Mouse (Mus musculus) heart, embryonic 14.5 days (tissue): ENCODE results near the gene Fzd1. TPM values are rescaled to one million over a fixed set of nuclear protein-coding genes. Genes with fewer than 3 reads are reported as not detected.

Experiments used
- ATAC-seq: fragments of 200-750 bp; cut with Nextera tagmentation; 2 replicates; pipeline ENCODE4 v1.8.0; 2017; ENCODE audit warnings: low read depth, moderate TSS enrichment; ENCODE audit not compliant: insufficient number of reproducible peaks, insufficient read depth, low FRiP score
- H3K27ac ChIP-seq, 2 experiments: fragments of 200-500 bp in 1 of 2; fragments of 300-500 bp in 1 of 2; sonication (generic) in 1 of 2; replicated peaks in 1 of 2; 2 replicates each; pipeline ENCODE4 v1.5.1; 2012 to 2014; ENCODE audit warnings: low read depth in 2 of 2, low read length in 2 of 2, control low read depth in 1 of 2, mild to moderate bottlenecking in 1 of 2, mixed read lengths in 1 of 2; ENCODE audit not compliant: control insufficient read depth in 1 of 2, insufficient read depth in 1 of 2
- H3K27me3 ChIP-seq: fragments of 300-500 bp; sonication (generic); 2 replicates; pipeline ENCODE4 v1.6.1; 2014; ENCODE audit warnings: mild to moderate bottlenecking, low read length, control low read depth; ENCODE audit not compliant: control insufficient read depth, insufficient read depth
- H3K36me3 ChIP-seq: fragments of 300-500 bp; sonication (generic); 2 replicates; pipeline ENCODE4 v1.6.1; 2014; ENCODE audit warnings: mild to moderate bottlenecking, control low read depth, low read length, mixed read lengths; ENCODE audit not compliant: control insufficient read depth, insufficient read depth
- H3K4me1 ChIP-seq, 2 experiments: fragments of 200-500 bp in 1 of 2; fragments of 300-500 bp in 1 of 2; sonication (generic) in 1 of 2; 2 replicates each; pipeline ENCODE4 v1.6.1; 2012 to 2014; ENCODE audit warnings: low read length in 2 of 2, control low read depth in 1 of 2, mixed read lengths in 1 of 2; ENCODE audit not compliant: control insufficient read depth in 2 of 2, insufficient read depth in 2 of 2
- H3K4me2 ChIP-seq: fragments of 300-500 bp; sonication (generic); 2 replicates; pipeline ENCODE4 v1.6.1; 2014; ENCODE audit warnings: mild to moderate bottlenecking, low read length
- H3K4me3 ChIP-seq, 2 experiments: fragments of 200-500 bp in 1 of 2; fragments of 300-500 bp in 1 of 2; sonication (generic) in 1 of 2; 2 replicates each; pipeline ENCODE4 v1.5.1; 2012 to 2014; ENCODE audit warnings: low read length in 2 of 2, mild to moderate bottlenecking in 2 of 2, control low read depth in 1 of 2, low read depth in 1 of 2, moderate library complexity in 1 of 2; ENCODE audit not compliant: control insufficient read depth in 1 of 2, insufficient read depth in 1 of 2
- H3K9ac ChIP-seq: fragments of 300-500 bp; sonication (generic); 2 replicates; pipeline ENCODE4 v1.6.1; 2014; ENCODE audit warnings: mild to moderate bottlenecking, low read length
- H3K9me3 ChIP-seq: fragments of 300-500 bp; sonication (generic); 2 replicates; pipeline ENCODE4 v1.6.1; 2016; ENCODE audit warnings: low read length, control low read depth; ENCODE audit not compliant: control insufficient read depth
- WGBS: fragments of 180-500 bp; shearing (Covaris S2); extraction: QIAGEN DNeasy Blood & Tissue Kit; methylation state at CpG from one replicate; pipeline ENCODE4 v1.1.7; 2014; 5-methylcytosine and 5-hydroxymethylcytosine counted together
- polyA plus RNA-seq: library from polyadenylated mRNA; unstranded; fragments of >200 nt; fragmentation: Nextera tagmentation; extraction: Ambion mirVana; gene quantifications from 2 replicates; pipeline ENCODE4 v1.2.1, GENCODE M21; 2014

The Fzd1 gene
- polyA plus RNA-seq, 1 experiment from 2014 or later: 20.7 TPM

GRCm38 (mm10) chr5:4788484-4788883 is 30.6 kb upstream of the Fzd1 start:
- Histone ChIP-seq H3K4me1 (peaks cover 0 to 4% of the 10 kb centered on the region in 2 experiments; a peak in 2 of 4 replicates), H3K4me3 (no peak overlapping the region), H3K27me3 (no peaks in the 10 kb centered on the region), H3K4me2 (no peak overlapping the region), H3K27ac (no peak overlapping the region), H3K9me3 (no peaks in the 10 kb centered on the region), H3K9ac (no peak overlapping the region), H3K36me3 (no peaks in the 10 kb centered on the region)
- WGBS: 89% methylated on average over 3 of the region's 3 CpGs
- no peak for ATAC-seq

GRCm38 (mm10) chr5:4786816-4787215 is 29.0 kb upstream of the Fzd1 start:
- Histone ChIP-seq H3K36me3 (no peaks in the 10 kb centered on the region), H3K4me3 (no peak overlapping the region), H3K9ac (no peak overlapping the region), H3K27ac (no peak overlapping the region), H3K4me2 (no peak overlapping the region), H3K9me3 (no peaks in the 10 kb centered on the region), H3K27me3 (no peaks in the 10 kb centered on the region), H3K4me1 (peaks cover 0 to 4% of the 10 kb centered on the region in 2 experiments; a peak in 2 of 4 replicates)
- WGBS: 51% methylated on average over 3 of the region's 3 CpGs
- ATAC-seq: no peak

- Histone ChIP-seq H3K27me3 (no peaks in the 10 kb centered on the region), H3K4me2 (no peak overlapping the region), H3K9ac (no peak overlapping the region), H3K4me3 (no peak overlapping the region), H3K4me1 (no peaks in the 10 kb centered on the region), H3K27ac (no peak overlapping the region), H3K36me3 (no peaks in the 10 kb centered on the region), H3K9me3 (no peaks in the 10 kb centered on the region)
- ATAC-seq: no peak
- 85% methylated on average over 3 of the region's 3 CpGs for WGBS
Measured at GRCm38 (mm10) chr5:4778274-4778673, 20.4 kb upstream of the Fzd1 start.

- H3K4me3 ChIP-seq: no peak overlapping the region
- H3K9ac ChIP-seq: no peak overlapping the region
- H3K27me3 ChIP-seq: no peaks in the 10 kb centered on the region
- ATAC-seq: no peak
- no peaks in the 10 kb centered on the region for H3K36me3 ChIP-seq
- 76% methylated on average over 2 of the region's 2 CpGs for WGBS
- no peaks in the 10 kb centered on the region for H3K4me1 ChIP-seq
- H3K9me3 ChIP-seq: no peaks in the 10 kb centered on the region
- H3K27ac ChIP-seq: no peak overlapping the region
- H3K4me2 ChIP-seq: no peak overlapping the region
Measured at GRCm38 (mm10) chr5:4776495-4776894, 18.7 kb upstream of the Fzd1 start.

GRCm38 (mm10) chr5:4773090-4773772 is 15.4 kb upstream of the Fzd1 start:
- Histone ChIP-seq H3K4me1 (no peaks in the 10 kb centered on the region), H3K27me3 (no peaks in the 10 kb centered on the region), H3K9me3 (no peaks in the 10 kb centered on the region), H3K9ac (no peak overlapping the region), H3K4me2 (no peak overlapping the region), H3K4me3 (no peak overlapping the region), H3K36me3 (no peaks in the 10 kb centered on the region), H3K27ac (no peak overlapping the region)
- 56% methylated on average over 9 of the region's 9 CpGs for WGBS
- no peak for ATAC-seq

- H3K36me3 ChIP-seq: no peaks in the 10 kb centered on the region
- no peak overlapping the region for H3K4me2 ChIP-seq
- no peak overlapping the region for H3K9ac ChIP-seq
- H3K4me1 ChIP-seq: peaks cover 2 to 11% of the 10 kb centered on the region in 2 experiments; a peak in 2 of 4 replicates
- no peak overlapping the region for H3K27ac ChIP-seq
- H3K4me3 ChIP-seq: no peak overlapping the region
- H3K9me3 ChIP-seq: no peaks in the 10 kb centered on the region
- no peak for ATAC-seq
- H3K27me3 ChIP-seq: no peaks in the 10 kb centered on the region
- WGBS: 70% methylated on average over 1 of the region's 1 CpGs
Measured at GRCm38 (mm10) chr5:4770609-4771008, 12.8 kb upstream of the Fzd1 start.

- H3K9ac ChIP-seq: no peak overlapping the region
- no peaks in the 10 kb centered on the region for H3K36me3 ChIP-seq
- H3K4me3 ChIP-seq: no peak overlapping the region
- H3K27me3 ChIP-seq: no peaks in the 10 kb centered on the region
- H3K4me1 ChIP-seq: peaks cover 2 to 11% of the 10 kb centered on the region in 2 experiments; a peak in 2 of 4 replicates
- no peak overlapping the region for H3K27ac ChIP-seq
- no peak overlapping the region for H3K4me2 ChIP-seq
- H3K9me3 ChIP-seq: no peaks in the 10 kb centered on the region
- no peak for ATAC-seq
- WGBS: 23% methylated on average over 2 of the region's 2 CpGs
Measured at GRCm38 (mm10) chr5:4767896-4768295, 10.1 kb upstream of the Fzd1 start.

- Histone ChIP-seq H3K9ac (no peak overlapping the region), H3K27me3 (no peaks in the 10 kb centered on the region), H3K9me3 (no peaks in the 10 kb centered on the region), H3K4me3 (no peak overlapping the region), H3K4me2 (no peak overlapping the region), H3K4me1 (peaks cover 2 to 11% of the 10 kb centered on the region in 2 experiments; a peak in 2 of 4 replicates), H3K27ac (no peak overlapping the region), H3K36me3 (no peaks in the 10 kb centered on the region)
- ATAC-seq: no peak
- WGBS: 44% methylated on average over 5 of the region's 5 CpGs
Measured at GRCm38 (mm10) chr5:4766719-4767118, 8.9 kb upstream of the Fzd1 start.
